Mouse (Mus musculus) neural tube, embryonic 15.5 days (tissue): ENCODE data around the gene Rfx3. TPM values are rescaled to one million over a fixed set of nuclear protein-coding genes. Genes with fewer than 3 reads are reported as not detected.

Source experiments
- ATAC-seq: fragments of 200-750 bp; cut with Nextera tagmentation; 2 replicates; pipeline ENCODE4 v1.8.0; 2017; ENCODE audit warnings: mild to moderate bottlenecking, moderate TSS enrichment, moderate library complexity; ENCODE audit not compliant: low FRiP score
- H3K27ac ChIP-seq: fragments of 300-500 bp; sonication (generic); replicated peaks from 2 replicates; pipeline ENCODE4 v1.5.1; 2015; ENCODE audit warnings: mild to moderate bottlenecking, inconsistent platforms
- H3K27me3 ChIP-seq: fragments of 300-500 bp; sonication (generic); replicated peaks from 2 replicates; pipeline ENCODE4 v1.6.1; 2015; ENCODE audit warnings: inconsistent platforms
- H3K36me3 ChIP-seq: fragments of 300-500 bp; sonication (generic); 2 replicates; pipeline ENCODE4 v1.6.1; 2015; ENCODE audit warnings: inconsistent platforms
- H3K4me1 ChIP-seq: fragments of 300-500 bp; sonication (generic); 2 replicates; pipeline ENCODE4 v1.6.1; 2015; ENCODE audit warnings: inconsistent platforms
- H3K4me2 ChIP-seq: fragments of 300-500 bp; sonication (generic); 2 replicates; pipeline ENCODE4 v1.6.1; 2015; ENCODE audit warnings: inconsistent platforms, mild to moderate bottlenecking, moderate library complexity
- H3K4me3 ChIP-seq: fragments of 300-500 bp; sonication (generic); replicated peaks from 2 replicates; pipeline ENCODE4 v1.5.1; 2015; ENCODE audit warnings: mild to moderate bottlenecking, inconsistent platforms
- H3K9ac ChIP-seq: fragments of 300-500 bp; sonication (generic); replicated peaks from 2 replicates; pipeline ENCODE4 v1.6.1; 2015; ENCODE audit warnings: mild to moderate bottlenecking, inconsistent platforms
- H3K9me3 ChIP-seq: fragments of 300-500 bp; sonication (generic); replicated peaks from 2 replicates; pipeline ENCODE4 v1.6.1; 2016; ENCODE audit warnings: inconsistent platforms
- WGBS: fragments of 180-500 bp; shearing (Covaris S2); methylation state at CpG from one replicate; pipeline ENCODE4 v1.1.7; 2015; ENCODE audit warnings: mixed read lengths; 5-methylcytosine and 5-hydroxymethylcytosine counted together
- polyA plus RNA-seq: library from polyadenylated mRNA; unstranded; fragments of >200 nt; fragmentation: Nextera tagmentation; extraction: Ambion mirVana; gene quantifications from 2 replicates; pipeline ENCODE4 v1.2.1, GENCODE M21; 2015

Gene Rfx3
- polyA plus RNA-seq, 1 experiment from 2014 or later = 19.1 TPM

DNA sequence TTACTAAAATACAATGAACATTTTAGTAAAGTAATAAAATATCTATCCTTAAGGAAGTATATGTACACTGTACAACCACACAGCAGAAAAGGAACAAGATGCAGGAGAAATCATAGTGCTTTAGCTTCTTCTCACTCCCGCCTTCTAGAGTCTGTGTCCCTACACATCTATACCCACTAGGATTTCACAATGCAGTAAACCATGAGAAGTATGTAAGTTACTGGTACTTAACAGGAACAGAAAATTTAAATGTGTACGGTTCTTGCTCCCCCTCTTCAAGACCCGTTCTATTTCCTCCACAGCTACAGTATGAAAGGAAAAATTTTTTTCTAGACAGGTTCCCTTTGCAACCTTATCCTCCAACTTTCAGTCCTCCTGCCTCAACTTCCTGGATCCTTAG lies 8.3 kb downstream of the Rfx3 start:
- no peak overlapping the region for H3K4me2 ChIP-seq
- H3K36me3 ChIP-seq = no peaks in the 10 kb centered on the region
- H3K27me3 ChIP-seq = no peaks in the 10 kb centered on the region
- WGBS = 88% methylated on average over 3 of the region's 3 CpGs
- no peak overlapping the region for H3K27ac ChIP-seq
- H3K4me1 ChIP-seq = no peaks in the 10 kb centered on the region
- ATAC-seq = no peak
- H3K9ac ChIP-seq = no peak overlapping the region
- no peak overlapping the region for H3K4me3 ChIP-seq
- H3K9me3 ChIP-seq = no peaks in the 10 kb centered on the region

DNA sequence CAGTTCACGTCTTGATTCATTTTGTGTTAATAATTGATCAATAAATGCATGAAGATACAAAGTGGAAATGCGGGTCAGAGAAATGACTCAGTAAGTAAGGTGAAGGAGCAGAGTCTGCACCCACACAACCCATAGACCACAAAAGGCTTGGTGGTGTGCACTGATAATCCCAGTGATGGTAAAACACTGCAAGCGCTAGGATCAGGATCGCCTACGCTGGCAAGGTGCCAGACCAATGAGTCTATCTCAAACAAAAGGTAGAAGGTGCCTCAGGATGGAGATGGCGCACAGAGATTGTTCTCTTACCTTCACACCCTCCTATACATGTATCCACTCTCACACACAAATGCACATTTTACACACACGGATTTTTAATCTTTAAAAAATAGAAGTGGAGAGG lies 18.2 kb downstream of the Rfx3 start:
- ATAC-seq = no peak
- Histone ChIP-seq H3K4me3 (no peak overlapping the region), H3K36me3 (no peaks in the 10 kb centered on the region), H3K4me2 (no peak overlapping the region), H3K27ac (no peak overlapping the region), H3K4me1 (peaks cover 2% of the 10 kb centered on the region; the same call in 1 of the 2 replicates), H3K9ac (no peak overlapping the region), H3K27me3 (no peaks in the 10 kb centered on the region), H3K9me3 (no peaks in the 10 kb centered on the region)
- 85% methylated on average over 7 of the region's 7 CpGs for WGBS

DNA sequence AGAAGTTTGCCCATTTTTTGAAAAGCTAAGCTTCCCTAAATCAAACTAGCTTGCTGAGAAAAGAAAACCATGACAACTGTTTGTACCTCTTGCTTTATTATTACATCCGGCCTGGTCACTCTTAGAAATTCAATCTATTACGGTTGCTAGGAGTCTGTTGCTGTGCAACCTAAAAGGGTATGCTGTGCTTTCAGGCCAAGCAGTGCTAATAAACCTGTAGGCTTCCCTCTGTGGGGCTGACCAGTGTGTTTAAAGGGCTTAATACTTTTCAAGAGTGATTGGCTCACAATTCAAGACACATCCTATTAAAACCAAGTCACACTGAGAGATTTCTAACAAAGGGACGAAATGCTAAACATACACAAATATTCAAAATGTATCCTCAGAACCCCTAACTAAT lies 22.2 kb downstream of the Rfx3 start:
- Histone ChIP-seq H3K9ac (no peak overlapping the region), H3K27ac (no peak overlapping the region), H3K4me1 (peaks cover 2% of the 10 kb centered on the region; the same call in 1 of the 2 replicates), H3K4me2 (no peak overlapping the region), H3K27me3 (no peaks in the 10 kb centered on the region), H3K36me3 (no peaks in the 10 kb centered on the region), H3K9me3 (no peaks in the 10 kb centered on the region), H3K4me3 (no peak overlapping the region)
- no peak for ATAC-seq
- 11% methylated on average over 3 of the region's 3 CpGs for WGBS

DNA sequence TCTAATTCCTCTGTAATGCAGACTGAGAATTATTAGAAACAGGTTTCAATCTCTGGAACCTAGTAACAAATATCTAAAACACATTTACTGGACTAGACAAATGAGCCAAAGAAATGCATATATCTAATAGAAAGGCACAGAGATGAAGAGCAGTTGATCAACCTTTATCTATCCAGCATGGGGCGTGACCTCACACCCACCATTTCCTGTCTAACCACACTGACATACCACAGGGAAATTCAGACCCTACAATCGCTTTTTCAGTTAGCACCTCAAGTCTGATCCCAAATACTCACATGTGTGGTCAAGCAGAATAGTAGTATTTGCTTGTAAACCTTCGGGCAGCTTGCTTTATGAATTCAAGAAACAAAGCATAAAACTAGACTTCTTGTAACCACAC lies 43.4 kb downstream of the Rfx3 start:
- Histone ChIP-seq H3K4me2 (no peak overlapping the region), H3K9ac (no peak overlapping the region), H3K4me3 (no peak overlapping the region), H3K27ac (no peak overlapping the region), H3K27me3 (no peaks in the 10 kb centered on the region), H3K9me3 (no peaks in the 10 kb centered on the region), H3K36me3 (no peaks in the 10 kb centered on the region), H3K4me1 (no peaks in the 10 kb centered on the region)
- ATAC-seq = no peak
- WGBS = 94% methylated on average over 3 of the region's 3 CpGs

DNA sequence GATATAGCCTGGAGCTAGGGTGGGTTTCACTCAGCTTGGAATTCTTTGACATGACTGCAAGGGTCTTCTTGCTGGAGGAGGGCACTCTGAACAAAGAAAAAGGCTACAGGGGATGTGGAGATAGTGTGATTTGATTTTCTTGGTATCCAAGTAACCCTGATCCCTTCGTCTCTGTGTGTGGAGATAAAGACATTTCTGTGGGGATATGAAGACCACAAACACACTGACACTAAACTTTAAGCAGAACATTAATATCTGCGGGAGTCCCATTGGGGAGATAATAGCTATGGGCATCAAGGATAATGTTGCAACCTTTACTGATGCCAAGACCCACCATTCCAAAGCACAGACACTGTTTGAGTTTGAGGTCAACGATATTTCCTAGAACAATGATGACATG lies 49.7 kb downstream of the Rfx3 start:
- Histone ChIP-seq H3K9me3 (no peaks in the 10 kb centered on the region), H3K4me1 (no peaks in the 10 kb centered on the region), H3K27me3 (no peaks in the 10 kb centered on the region), H3K9ac (no peak overlapping the region), H3K4me3 (no peak overlapping the region), H3K27ac (no peak overlapping the region), H3K36me3 (no peaks in the 10 kb centered on the region), H3K4me2 (no peak overlapping the region)
- 98% methylated on average over 3 of the region's 3 CpGs for WGBS
- ATAC-seq = no peak

DNA sequence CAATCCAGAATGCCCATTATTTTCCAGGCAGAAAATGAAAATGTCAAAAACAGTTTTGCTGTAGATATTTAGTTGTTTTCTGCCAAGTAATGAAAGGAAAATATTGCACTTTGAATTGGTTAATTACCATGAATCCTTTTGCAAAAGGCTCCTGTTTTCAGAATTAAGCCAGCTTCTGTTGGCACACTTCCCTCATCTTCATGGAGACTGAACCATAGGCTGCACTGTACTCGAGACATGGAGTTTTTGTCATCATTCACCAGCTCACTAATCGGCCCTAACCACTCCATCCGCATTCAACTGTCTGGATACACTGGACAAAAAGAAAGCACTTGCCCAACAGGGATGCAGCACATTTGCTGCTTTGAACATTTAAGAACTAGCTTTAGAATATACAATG lies 75.5 kb downstream of the Rfx3 start:
- Histone ChIP-seq H3K4me3 (no peak overlapping the region), H3K27me3 (no peaks in the 10 kb centered on the region), H3K36me3 (no peaks in the 10 kb centered on the region), H3K27ac (0 out of 2 replicates have a peak overlapping the region, but pooled peaks have one; percentile 2), H3K4me2 (no peak overlapping the region), H3K4me1 (0 out of 2 replicates have a peak, but pooled peaks cover 5% of the 10 kb centered on the region), H3K9ac (no peak overlapping the region), H3K9me3 (no peaks in the 10 kb centered on the region)
- WGBS = 47% methylated on average over 3 of the region's 3 CpGs
- ATAC-seq = no peak

DNA sequence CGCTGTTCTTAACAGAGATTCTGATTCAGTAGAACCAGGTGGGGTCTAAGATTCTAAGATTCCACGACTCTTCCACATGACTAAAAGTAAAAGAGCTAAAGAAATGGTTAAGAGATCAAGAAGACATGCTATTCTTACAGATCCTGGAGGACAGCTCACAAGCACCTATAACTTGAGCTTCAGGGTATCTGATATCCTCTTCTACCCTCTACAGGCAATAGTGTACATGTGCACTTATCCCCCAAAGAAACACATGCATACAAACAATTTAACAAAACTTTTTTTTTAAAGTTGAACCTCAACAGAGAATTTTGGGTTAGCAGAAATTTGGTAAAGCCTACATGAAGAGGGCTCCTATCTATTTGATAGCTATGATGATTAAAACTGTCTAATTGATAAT lies 79.8 kb downstream of the Rfx3 start:
- Histone ChIP-seq H3K9me3 (no peaks in the 10 kb centered on the region), H3K4me3 (no peak overlapping the region), H3K4me2 (no peak overlapping the region), H3K27ac (no peak overlapping the region), H3K4me1 (0 out of 2 replicates have a peak, but pooled peaks cover 5% of the 10 kb centered on the region), H3K27me3 (no peaks in the 10 kb centered on the region), H3K9ac (no peak overlapping the region), H3K36me3 (no peaks in the 10 kb centered on the region)
- no peak for ATAC-seq
- WGBS = 100% methylated on average over 2 of the region's 2 CpGs

DNA sequence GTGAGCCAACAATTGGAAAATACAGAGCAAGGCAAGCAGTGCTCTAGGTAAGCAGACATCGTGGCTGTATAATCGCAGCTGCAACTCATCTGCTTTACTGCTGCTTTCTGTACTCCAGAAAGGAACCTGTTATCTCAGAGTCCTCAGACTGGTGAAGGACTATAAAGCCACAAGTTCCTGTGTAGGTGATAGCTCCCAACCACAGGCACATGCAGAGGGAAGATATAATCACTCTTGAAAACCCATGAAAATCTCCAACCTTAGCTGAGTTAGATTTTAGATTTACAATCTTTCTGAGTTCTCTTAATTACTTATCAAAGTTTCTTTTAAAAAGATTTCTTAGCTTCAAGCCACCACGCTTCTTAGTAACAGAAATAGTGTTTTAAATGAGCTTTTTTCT lies 84.6 kb downstream of the Rfx3 start:
- no peak for ATAC-seq
- Histone ChIP-seq H3K4me2 (no peak overlapping the region), H3K27me3 (no peaks in the 10 kb centered on the region), H3K9ac (no peak overlapping the region), H3K9me3 (no peaks in the 10 kb centered on the region), H3K36me3 (no peaks in the 10 kb centered on the region), H3K4me1 (no peaks in the 10 kb centered on the region), H3K4me3 (no peak overlapping the region), H3K27ac (no peak overlapping the region)
- 86% methylated on average over 3 of the region's 3 CpGs for WGBS

DNA sequence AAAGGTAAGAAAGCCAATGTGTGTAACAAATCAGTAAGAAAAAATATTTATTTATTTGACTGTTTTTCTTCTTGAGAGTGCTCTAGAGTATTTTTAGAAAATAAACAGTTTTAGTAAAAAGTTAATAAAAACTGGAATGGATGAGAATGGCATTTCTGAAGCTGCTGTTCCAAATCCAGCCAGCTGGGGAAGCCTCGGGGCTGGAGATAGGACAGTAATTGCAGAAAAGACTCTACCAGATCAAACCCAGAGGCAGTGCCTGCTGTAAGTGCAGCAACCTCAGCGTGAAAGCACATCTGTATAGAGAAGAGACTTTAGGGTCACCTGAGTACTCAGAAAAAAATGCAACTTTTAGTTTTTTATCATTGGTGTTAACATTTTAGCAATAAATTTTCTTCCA lies 91.9 kb downstream of the Rfx3 start:
- WGBS = 50% methylated on average over 2 of the region's 2 CpGs
- no peak overlapping the region for H3K4me2 ChIP-seq

DNA sequence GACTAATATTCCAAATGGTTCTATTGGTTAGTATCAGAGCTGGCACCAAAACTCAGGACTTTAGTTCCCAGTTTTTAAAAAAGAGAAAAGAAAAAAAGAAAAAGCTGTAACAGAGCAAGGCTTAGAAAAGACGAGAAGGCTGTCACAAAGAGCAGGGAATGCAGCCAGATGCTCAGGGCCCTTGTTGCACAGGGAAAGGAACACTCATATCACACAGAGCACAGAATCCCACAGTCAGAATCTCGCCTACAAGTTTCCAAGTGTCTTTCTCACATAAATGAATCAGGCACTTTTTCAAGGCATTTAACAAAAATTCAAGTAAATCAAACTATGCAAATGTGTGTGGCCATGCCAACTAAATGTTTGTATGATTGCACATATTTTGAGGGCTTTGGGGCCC lies 94.5 kb downstream of the Rfx3 start:
- no peaks in the 10 kb centered on the region for H3K9me3 ChIP-seq
- no peak overlapping the region for H3K4me2 ChIP-seq
- H3K36me3 ChIP-seq = no peaks in the 10 kb centered on the region
- no peak for ATAC-seq
- 0 out of 2 replicates have a peak, but pooled peaks cover 3% of the 10 kb centered on the region for H3K4me1 ChIP-seq
- 0 out of 2 replicates have a peak overlapping the region, but pooled peaks have one; percentile 9 for H3K27ac ChIP-seq
- no peak overlapping the region for H3K9ac ChIP-seq
- H3K27me3 ChIP-seq = no peaks in the 10 kb centered on the region
- WGBS = 41% methylated on average over 2 of the region's 2 CpGs
- no peak overlapping the region for H3K4me3 ChIP-seq

More for the DNA sequence above, 91.9 kb downstream of the Rfx3 start:
- Histone ChIP-seq H3K36me3 (no peaks in the 10 kb centered on the region), H3K27ac (no peak overlapping the region), H3K9ac (no peak overlapping the region), H3K27me3 (no peaks in the 10 kb centered on the region), H3K4me3 (no peak overlapping the region), H3K4me1 (0 out of 2 replicates have a peak, but pooled peaks cover 3% of the 10 kb centered on the region), H3K9me3 (no peaks in the 10 kb centered on the region)
- ATAC-seq = no peak

DNA sequence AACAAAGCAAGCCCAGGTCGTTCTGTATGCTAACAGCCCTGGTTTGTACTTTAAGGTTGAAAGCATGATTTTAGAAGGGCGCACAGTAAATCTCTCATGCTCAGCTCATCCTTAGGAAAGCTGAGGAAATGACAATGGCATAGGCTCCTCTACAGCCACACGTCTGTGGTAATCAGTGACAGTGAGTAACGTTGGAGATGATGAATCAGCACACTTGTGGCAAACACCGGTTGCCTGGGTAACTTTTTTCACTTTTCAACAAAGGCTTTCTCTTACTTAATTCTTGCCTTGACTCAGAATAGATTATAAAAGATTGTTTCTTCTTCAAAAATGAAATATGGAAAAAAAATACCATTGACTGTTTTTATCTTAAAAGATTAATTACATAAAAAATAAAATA lies 104.0 kb downstream of the Rfx3 start:
- no peak overlapping the region for H3K4me2 ChIP-seq
- 47% methylated on average over 5 of the region's 5 CpGs for WGBS
- H3K36me3 ChIP-seq = no peaks in the 10 kb centered on the region
- H3K27ac ChIP-seq = no peak overlapping the region
- no peak overlapping the region for H3K4me3 ChIP-seq
- H3K9ac ChIP-seq = no peak overlapping the region
- no peaks in the 10 kb centered on the region for H3K27me3 ChIP-seq
- H3K4me1 ChIP-seq = peaks cover 12% of the 10 kb centered on the region
- no peak for ATAC-seq
- no peaks in the 10 kb centered on the region for H3K9me3 ChIP-seq

DNA sequence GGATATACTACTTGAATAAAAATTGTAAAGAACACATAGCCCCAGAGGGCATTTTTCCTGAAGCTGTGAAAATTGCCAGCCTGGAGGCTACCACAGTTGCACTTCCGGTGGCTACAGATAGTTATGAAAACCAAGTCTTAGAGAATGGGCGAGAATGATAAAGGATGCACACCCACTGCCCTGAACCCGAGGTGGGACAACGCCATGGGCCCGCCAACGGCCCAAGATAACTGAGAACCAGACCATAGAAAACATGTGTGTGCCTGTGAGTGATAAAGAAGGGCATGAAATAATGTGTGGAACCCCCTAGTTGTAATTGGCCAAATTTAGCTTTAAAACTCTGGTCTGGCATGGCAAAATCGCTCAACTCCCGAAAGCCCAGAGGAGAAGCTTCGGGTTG lies 105.0 kb downstream of the Rfx3 start:
- Histone ChIP-seq H3K4me1 (peaks cover 12% of the 10 kb centered on the region), H3K9me3 (no peaks in the 10 kb centered on the region), H3K4me3 (no peak overlapping the region), H3K9ac (no peak overlapping the region), H3K27me3 (no peaks in the 10 kb centered on the region), H3K4me2 (no peak overlapping the region), H3K27ac (no peak overlapping the region), H3K36me3 (no peaks in the 10 kb centered on the region)
- no peak for ATAC-seq
- 85% methylated on average over 9 of the region's 9 CpGs for WGBS

DNA sequence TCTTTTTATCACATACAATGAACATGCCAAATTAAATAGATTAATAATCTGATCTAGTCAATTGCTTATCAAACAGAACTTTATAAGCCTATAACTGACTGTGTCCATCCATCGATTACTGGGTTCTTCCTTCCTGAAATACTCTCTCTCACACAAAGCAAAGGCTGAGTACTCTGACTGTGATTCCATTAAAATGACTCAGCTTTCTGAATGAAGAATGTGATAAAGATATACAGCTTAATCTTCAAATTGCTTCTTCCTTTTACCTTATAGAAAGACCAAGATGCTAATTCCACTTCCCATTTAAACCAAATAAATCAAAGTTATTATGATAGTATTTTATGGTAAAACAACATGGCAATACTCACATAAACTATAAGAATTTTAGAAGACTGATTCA lies 105.8 kb downstream of the Rfx3 start:
- Histone ChIP-seq H3K27ac (no peak overlapping the region), H3K36me3 (no peaks in the 10 kb centered on the region), H3K4me3 (no peak overlapping the region), H3K9me3 (no peaks in the 10 kb centered on the region), H3K9ac (no peak overlapping the region), H3K27me3 (no peaks in the 10 kb centered on the region), H3K4me2 (no peak overlapping the region), H3K4me1 (peaks cover 12% of the 10 kb centered on the region)
- 17% methylated on average over 1 of the region's 1 CpGs for WGBS
- ATAC-seq = no peak
